Mouse (Mus musculus) liver, adult 2 months (tissue): ENCODE measurements around the gene Med26. TPM values are rescaled to one million over a fixed set of nuclear protein-coding genes. Genes with fewer than 3 reads are reported as not detected.

Experiments
- DNase-seq: peaks from one replicate; pipeline ENCODE4 v3.0.0-alpha.2; 2011; ENCODE audit warnings: low read depth, low spot score; ENCODE audit errors: extremely low read depth
- H3K27ac ChIP-seq: fragments of 200-500 bp; replicated peaks from 2 replicates; pipeline ENCODE4 v1.5.1; 2012; ENCODE audit warnings: low read depth, mild to moderate bottlenecking, control low read depth, inconsistent platforms, low read length; ENCODE audit not compliant: insufficient read depth
- H3K27me3 ChIP-seq: fragments of 200-500 bp; 2 replicates; pipeline ENCODE4 v1.6.1; 2012; ENCODE audit warnings: mild to moderate bottlenecking, moderate library complexity, low read length, inconsistent platforms; ENCODE audit not compliant: control insufficient read depth, insufficient read depth
- H3K36me3 ChIP-seq: fragments of 200-500 bp; 2 replicates; pipeline ENCODE4 v1.6.1; 2012; ENCODE audit warnings: low read length, inconsistent platforms; ENCODE audit not compliant: control insufficient read depth, insufficient read depth
- H3K4me1 ChIP-seq: fragments of 200-500 bp; 2 replicates; pipeline ENCODE4 v1.6.1; 2011; ENCODE audit warnings: low read length; ENCODE audit not compliant: control insufficient read depth, insufficient read depth
- H3K4me3 ChIP-seq: fragments of 200-500 bp; 2 replicates; pipeline ENCODE4 v1.5.1; 2011; ENCODE audit warnings: low read depth, mild to moderate bottlenecking, control low read depth, low read length, moderate library complexity; ENCODE audit not compliant: insufficient read depth
- H3K79me2 ChIP-seq: fragments of 200-500 bp; 2 replicates; pipeline ENCODE4 v1.6.1; 2012; ENCODE audit warnings: inconsistent platforms, mild to moderate bottlenecking, low read length, moderate library complexity; ENCODE audit not compliant: control insufficient read depth, insufficient read depth
- H3K9ac ChIP-seq: fragments of 200-500 bp; 2 replicates; pipeline ENCODE4 v1.6.1; 2012; ENCODE audit warnings: low read depth, mild to moderate bottlenecking, control low read depth, inconsistent platforms, low read length
- CTCF ChIP-seq: fragments of 200-500 bp; IDR thresholded peaks from 2 replicates; pipeline ENCODE4 v1.5.1; 2011; ENCODE audit warnings: low read depth, low read length, control low read depth
- POLR2A ChIP-seq: fragments of 200-500 bp; IDR thresholded peaks from 2 replicates; pipeline ENCODE4 v1.6.1; 2011; ENCODE audit warnings: low read length, control low read depth; ENCODE audit not compliant: insufficient read depth; ENCODE audit errors: extremely low read depth
- WGBS: fragments of 180-500 bp; shearing (Covaris S2); methylation state at CpG from one replicate; pipeline ENCODE4 v1.1.7; 2018; 5-methylcytosine and 5-hydroxymethylcytosine counted together
- polyA plus RNA-seq: library from polyadenylated mRNA; depleted of rRNA; stranded (reverse); fragments of >200 nt; gene quantifications from 2 replicates; pipeline ENCODE4 v1.2.3, GENCODE M21; 2012
- total RNA-seq: library from RNA; depleted of rRNA; stranded (reverse); fragments of >200 nt; gene quantifications from 2 replicates; pipeline ENCODE4 v1.2.3, GENCODE M21; 2014

Med26 gene
- total and polyA plus RNA-seq, 2 experiments: 1.3 to 6.0 TPM

GRCm38 (mm10) chr8:72491017-72491416, 57.1 kb downstream of the Med26 start:
- Histone ChIP-seq H3K4me3 (no peak overlapping the region), H3K4me1 (peaks cover 27% of the 10 kb centered on the region), H3K36me3 (0 out of 2 replicates have a peak, but pooled peaks cover 2% of the 10 kb centered on the region)

GRCm38 (mm10) chr8:72487014-72487413, 61.1 kb downstream of the Med26 start:
- H3K4me3 ChIP-seq: no peak overlapping the region
- H3K27me3 ChIP-seq: no peaks in the 10 kb centered on the region
- peaks cover 11% of the 10 kb centered on the region; the same call in 1 of the 2 replicates for H3K36me3 ChIP-seq
- H3K4me1 ChIP-seq: peaks cover 7% of the 10 kb centered on the region
- no peak for DNase-seq
- H3K79me2 ChIP-seq: peaks cover 11% of the 10 kb centered on the region; the same call in 1 of the 2 replicates
- H3K9ac ChIP-seq: no peak overlapping the region
- no peak overlapping the region for H3K27ac ChIP-seq
- TF ChIP-seq POLR2A (no peak), CTCF (no peak)

More at GRCm38 (mm10) chr8:72491017-72491416, 57.1 kb downstream of the Med26 start:
- Histone ChIP-seq H3K79me2 (peaks cover 14% of the 10 kb centered on the region; the same call in 1 of the 2 replicates), H3K9ac (no peak overlapping the region), H3K27ac (no peak overlapping the region), H3K27me3 (no peaks in the 10 kb centered on the region)
- WGBS: 57% methylated on average over 2 of the region's 2 CpGs
- no peak for TF ChIP-seq POLR2A
- TF ChIP-seq CTCF: no peak
- DNase-seq: no peak

GRCm38 (mm10) chr8:72485456-72486199, 62.4 kb downstream of the Med26 start:
- Histone ChIP-seq H3K79me2 (peaks cover 9% of the 10 kb centered on the region; the same call in 1 of the 2 replicates), H3K27me3 (no peaks in the 10 kb centered on the region), H3K36me3 (peaks cover 11% of the 10 kb centered on the region; the same call in 1 of the 2 replicates), H3K9ac (no peak overlapping the region), H3K27ac (no peak overlapping the region), H3K4me3 (no peak overlapping the region), H3K4me1 (0 out of 2 replicates have a peak, but pooled peaks cover 2% of the 10 kb centered on the region)
- 79% methylated on average over 6 of the region's 6 CpGs for WGBS
- TF ChIP-seq CTCF (0 out of 2 replicates have a peak, but pooled peaks have one; percentile 25), POLR2A (no peak)
- no peak for DNase-seq

- no peak for TF ChIP-seq CTCF
- peak; percentile 55 for TF ChIP-seq POLR2A
These were observed 73.1 kb downstream of the Med26 start, which contains the start of gene Cherp for GRCm38 (mm10) chr8:72474826-72475546. TSS of gene Cherp (minus strand) at chr8:72475226.

GRCm38 (mm10) chr8:72470684-72471083, 77.4 kb downstream of the Med26 start:
- H3K9ac ChIP-seq: no peak overlapping the region
- no peak overlapping the region for H3K4me3 ChIP-seq
- no peaks in the 10 kb centered on the region for H3K79me2 ChIP-seq
- H3K36me3 ChIP-seq: peaks cover 24% of the 10 kb centered on the region
- TF ChIP-seq CTCF (no peak), POLR2A (no peak)
- H3K27ac ChIP-seq: no peak overlapping the region
- no peaks in the 10 kb centered on the region for H3K27me3 ChIP-seq
- peaks cover 16% of the 10 kb centered on the region for H3K4me1 ChIP-seq
- DNase-seq: peak; percentile 62
- WGBS: 59% methylated on average over 7 of the region's 7 CpGs

More at GRCm38 (mm10) chr8:72474826-72475546, 73.1 kb downstream of the Med26 start, which contains the start of gene Cherp:
- under 1% methylated on average over 80 of the region's 80 CpGs for WGBS
- peak; percentile 94 for DNase-seq
- H3K9ac ChIP-seq: peak within 1 kb of the TSS; percentile 90
- H3K4me1 ChIP-seq: peaks cover 11% of the 10 kb centered on the region
- H3K79me2 ChIP-seq: peaks cover 3% of the 10 kb centered on the region; the same call in 1 of the 2 replicates
- peak within 1 kb of the TSS; percentile 85 for H3K4me3 ChIP-seq
- H3K27ac ChIP-seq: peak within 1 kb of the TSS; percentile 73
- no peaks in the 10 kb centered on the region for H3K27me3 ChIP-seq
- peaks cover 4% of the 10 kb centered on the region; the same call in 1 of the 2 replicates for H3K36me3 ChIP-seq
